Mouse (Mus musculus) embryonic facial prominence, embryonic 13.5 days (tissue): Measurements from ENCODE around the gene Ngp. TPM values are rescaled to one million over a fixed set of nuclear protein-coding genes. Genes with fewer than 3 reads are reported as not detected.

Experiments used
- ATAC-seq: fragments of 200-750 bp; cut with Nextera tagmentation; 2 replicates; pipeline ENCODE4 v1.8.0; 2017; ENCODE audit warnings: low read depth; ENCODE audit not compliant: insufficient number of reproducible peaks, insufficient read depth, low FRiP score, low TSS enrichment
- H3K27ac ChIP-seq: fragments of 300-500 bp; sonication (generic); 2 replicates; pipeline ENCODE4 v1.5.1; 2015; ENCODE audit warnings: moderate library complexity, mild to moderate bottlenecking, inconsistent platforms
- H3K27me3 ChIP-seq: fragments of 300-500 bp; sonication (generic); 2 replicates; pipeline ENCODE4 v1.6.1; 2015; ENCODE audit warnings: mild to moderate bottlenecking, inconsistent platforms
- H3K36me3 ChIP-seq: fragments of 300-500 bp; sonication (generic); 2 replicates; pipeline ENCODE4 v1.6.1; 2015; ENCODE audit warnings: mild to moderate bottlenecking, inconsistent platforms
- H3K4me1 ChIP-seq: fragments of 300-500 bp; sonication (generic); 2 replicates; pipeline ENCODE4 v1.6.1; 2015; ENCODE audit warnings: inconsistent platforms
- H3K4me2 ChIP-seq: fragments of 300-500 bp; sonication (generic); 2 replicates; pipeline ENCODE4 v1.6.1; 2015; ENCODE audit warnings: moderate library complexity, mild to moderate bottlenecking, inconsistent platforms
- H3K4me3 ChIP-seq: fragments of 300-500 bp; sonication (generic); 2 replicates; pipeline ENCODE4 v1.5.1; 2015; ENCODE audit warnings: mild to moderate bottlenecking, inconsistent platforms
- H3K9ac ChIP-seq: fragments of 300-500 bp; sonication (generic); 2 replicates; pipeline ENCODE4 v1.6.1; 2015; ENCODE audit warnings: mild to moderate bottlenecking, inconsistent platforms
- H3K9me3 ChIP-seq: fragments of 300-500 bp; sonication (generic); 2 replicates; pipeline ENCODE4 v1.6.1; 2016; ENCODE audit warnings: inconsistent platforms
- WGBS: fragments of 180-500 bp; shearing (Covaris S2); methylation state at CpG from one replicate; pipeline ENCODE4 v1.1.7; 2015; ENCODE audit warnings: mixed read lengths; 5-methylcytosine and 5-hydroxymethylcytosine counted together
- polyA plus RNA-seq: library from polyadenylated mRNA; unstranded; fragments of >200 nt; fragmentation: Nextera tagmentation; extraction: Ambion mirVana; gene quantifications from 2 replicates; pipeline ENCODE4 v1.2.1, GENCODE M21; 2015

Gene Ngp
- polyA plus RNA-seq, 1 experiment from 2014 or later: 1.1 TPM

DNA sequence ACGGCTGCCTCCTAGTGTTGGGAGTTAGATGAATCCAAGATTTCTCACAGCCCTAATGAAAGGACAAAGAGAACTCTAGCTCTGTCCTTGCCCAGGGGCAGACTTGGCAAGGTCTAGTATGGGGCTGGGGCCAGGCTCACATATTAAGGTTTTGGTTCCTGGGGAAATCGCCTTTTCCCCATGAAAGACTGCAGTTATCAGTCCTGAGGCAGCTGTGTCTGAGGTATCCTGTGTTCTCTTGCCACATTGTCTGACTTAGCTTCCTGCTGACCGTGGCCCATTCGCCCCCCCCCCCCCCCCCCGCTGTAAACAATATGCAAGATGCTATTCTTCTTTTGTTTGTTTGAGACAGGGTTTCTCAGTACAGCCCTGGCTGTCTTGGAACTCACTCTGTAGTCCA, 20.5 kb downstream of the Ngp start:
- Histone ChIP-seq H3K4me2 (no peak overlapping the region), H3K9ac (no peak overlapping the region), H3K27me3 (no peaks in the 10 kb centered on the region), H3K4me1 (no peaks in the 10 kb centered on the region), H3K9me3 (no peaks in the 10 kb centered on the region), H3K27ac (no peak overlapping the region), H3K4me3 (no peak overlapping the region), H3K36me3 (peaks cover 43% of the 10 kb centered on the region)
- ATAC-seq: no peak
- 43% methylated on average over 5 of the region's 5 CpGs for WGBS

DNA sequence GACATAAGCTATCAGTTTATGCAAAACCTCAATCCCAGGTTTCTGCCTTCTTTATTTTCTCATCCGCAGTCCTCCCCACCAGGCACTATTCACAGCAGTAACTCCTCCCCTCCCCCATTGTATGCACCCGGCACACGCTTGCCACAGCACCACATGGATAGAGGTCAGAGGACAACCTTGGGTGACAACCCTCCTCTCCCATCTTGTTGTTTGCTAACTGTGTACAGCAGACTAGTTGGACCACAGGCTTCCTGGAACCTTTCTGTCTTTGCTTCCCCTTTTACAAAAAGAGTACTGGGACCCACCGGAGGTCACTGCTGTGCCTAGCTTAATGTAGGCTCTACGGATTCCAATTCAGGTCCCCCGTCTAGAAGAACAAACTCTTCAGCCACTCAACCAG, 21.0 kb downstream of the Ngp start:
- Histone ChIP-seq H3K4me1 (no peaks in the 10 kb centered on the region), H3K9ac (no peak overlapping the region), H3K4me2 (no peak overlapping the region), H3K4me3 (no peak overlapping the region), H3K27me3 (no peaks in the 10 kb centered on the region), H3K36me3 (peaks cover 38% of the 10 kb centered on the region), H3K9me3 (no peaks in the 10 kb centered on the region), H3K27ac (no peak overlapping the region)
- 91% methylated on average over 6 of the region's 6 CpGs for WGBS
- ATAC-seq: no peak

DNA sequence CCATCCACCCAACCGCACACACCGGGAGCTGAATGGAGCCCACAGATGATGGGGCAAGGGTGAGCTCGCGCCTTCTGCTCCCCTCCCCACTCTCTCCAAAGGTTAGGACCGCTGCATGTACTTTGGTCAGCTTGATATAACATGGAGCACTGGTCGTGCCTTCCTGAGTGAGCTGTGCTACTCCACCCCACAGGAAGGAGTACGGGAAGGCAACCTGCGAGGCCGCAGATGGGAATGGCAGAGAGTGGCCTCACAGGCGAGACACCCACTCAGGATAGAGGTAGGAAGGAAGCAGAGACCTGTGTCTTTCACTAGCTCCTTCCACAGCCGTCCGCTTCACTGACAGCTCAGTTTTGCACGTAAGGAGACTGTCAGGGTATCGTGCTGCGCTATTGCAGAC, 28.8 kb downstream of the Ngp start:
- WGBS: 83% methylated on average over 15 of the region's 15 CpGs
- ATAC-seq: no peak
- Histone ChIP-seq H3K9me3 (no peaks in the 10 kb centered on the region), H3K4me1 (peaks cover 4% of the 10 kb centered on the region; the same call in 1 of the 2 replicates), H3K27me3 (no peaks in the 10 kb centered on the region), H3K36me3 (peaks cover 14% of the 10 kb centered on the region), H3K9ac (peak overlapping the region; percentile 36; the same call in 1 of the 2 replicates), H3K27ac (no peak overlapping the region), H3K4me3 (no peak overlapping the region), H3K4me2 (no peak overlapping the region)

DNA sequence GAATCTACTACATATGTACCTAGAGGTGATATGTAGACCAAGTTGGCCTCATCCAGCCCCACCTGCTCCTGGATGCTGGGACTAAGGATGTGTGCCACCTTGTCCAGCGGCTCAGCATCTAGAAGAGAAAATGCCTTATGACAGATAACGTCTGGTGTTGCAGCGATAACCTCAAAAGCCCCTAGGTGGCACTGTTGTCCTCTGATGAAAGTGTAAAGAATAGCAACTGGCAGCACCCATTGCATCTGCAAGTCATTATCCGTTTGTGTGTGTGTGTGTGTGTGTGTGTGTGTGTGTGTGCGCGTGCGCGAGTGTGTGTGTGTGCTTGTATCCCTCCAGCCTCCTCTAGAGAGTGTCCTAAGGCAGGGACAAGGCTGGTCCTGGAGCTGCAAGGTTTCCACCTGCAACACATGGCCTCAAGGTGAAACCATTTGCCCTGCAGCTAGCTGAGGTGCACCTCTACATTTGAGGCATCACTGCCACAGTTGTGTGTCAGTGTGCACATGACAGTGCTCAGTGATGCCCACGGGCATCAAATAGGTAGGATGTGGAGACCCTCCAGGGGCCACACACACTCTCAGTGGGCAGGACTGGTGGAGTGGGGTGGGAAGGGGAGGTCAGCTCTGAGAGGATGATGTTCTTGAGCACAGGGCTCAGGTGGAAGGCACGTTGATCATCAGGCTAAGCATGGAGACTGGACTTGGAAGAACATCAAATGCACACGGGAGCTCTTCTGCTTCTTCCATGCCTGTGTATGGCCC, 29.5 kb downstream of the Ngp start:
- 25% methylated on average over 11 of the region's 11 CpGs for WGBS
- Histone ChIP-seq H3K4me3 (no peak overlapping the region), H3K27me3 (no peaks in the 10 kb centered on the region), H3K4me1 (peaks cover 4% of the 10 kb centered on the region; the same call in 1 of the 2 replicates), H3K9me3 (no peaks in the 10 kb centered on the region), H3K36me3 (peaks cover 14% of the 10 kb centered on the region), H3K27ac (no peak overlapping the region), H3K9ac (peak overlapping the region; percentile 36; the same call in 1 of the 2 replicates), H3K4me2 (no peak overlapping the region)
- ATAC-seq: peak; percentile 72; the same call in 1 of the 2 replicates

DNA sequence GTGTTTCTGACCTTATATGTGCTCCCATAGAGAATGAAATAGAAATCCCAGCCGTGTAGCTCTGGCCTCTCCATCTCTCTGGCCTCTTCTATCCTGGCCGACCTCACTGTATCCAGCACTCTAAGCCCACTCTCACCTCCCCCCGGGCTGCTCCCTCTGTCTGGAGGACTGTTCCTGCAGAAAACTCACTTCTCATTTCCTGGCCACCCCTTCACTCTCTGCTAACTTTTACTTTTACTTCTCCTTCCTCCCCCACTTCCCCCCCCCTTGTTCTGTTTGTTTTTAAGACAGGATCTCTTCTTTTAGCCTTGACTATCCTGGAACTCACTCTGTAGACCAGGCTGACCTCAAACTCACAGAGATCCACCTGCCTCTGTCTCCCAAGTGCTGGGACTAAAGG, 33.0 kb downstream of the Ngp start:
- peaks cover 17% of the 10 kb centered on the region for H3K36me3 ChIP-seq
- no peak overlapping the region for H3K4me2 ChIP-seq
- no peak overlapping the region for H3K4me3 ChIP-seq
- ATAC-seq: no peak
- H3K27me3 ChIP-seq: no peaks in the 10 kb centered on the region
- no peak overlapping the region for H3K9ac ChIP-seq
- H3K4me1 ChIP-seq: peaks cover 4% of the 10 kb centered on the region; the same call in 1 of the 2 replicates
- 75% methylated on average over 3 of the region's 3 CpGs for WGBS
- no peaks in the 10 kb centered on the region for H3K9me3 ChIP-seq
- H3K27ac ChIP-seq: no peak overlapping the region

DNA sequence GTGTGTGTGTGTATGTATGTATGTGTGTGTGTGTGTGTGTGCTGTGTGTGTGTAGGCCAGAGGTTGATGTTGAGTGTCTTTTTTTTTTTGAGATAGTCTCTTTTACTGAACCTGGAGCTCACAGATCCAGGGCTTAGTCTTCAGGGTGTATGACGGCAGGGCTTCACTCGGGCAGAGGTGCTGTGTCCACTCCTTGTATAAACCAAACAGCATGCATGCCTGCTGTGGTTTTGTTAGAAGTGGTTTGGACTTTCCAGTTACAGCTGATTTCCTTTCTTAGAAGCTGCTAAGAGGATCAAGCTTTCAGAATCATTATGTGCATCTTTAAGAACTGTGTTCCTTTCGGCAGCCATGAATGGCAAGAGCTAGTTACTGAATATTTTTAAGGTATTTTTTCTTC, 38.4 kb downstream of the Ngp start:
- WGBS: 82% methylated on average over 3 of the region's 3 CpGs
- no peak overlapping the region for H3K27ac ChIP-seq
- ATAC-seq: no peak

DNA sequence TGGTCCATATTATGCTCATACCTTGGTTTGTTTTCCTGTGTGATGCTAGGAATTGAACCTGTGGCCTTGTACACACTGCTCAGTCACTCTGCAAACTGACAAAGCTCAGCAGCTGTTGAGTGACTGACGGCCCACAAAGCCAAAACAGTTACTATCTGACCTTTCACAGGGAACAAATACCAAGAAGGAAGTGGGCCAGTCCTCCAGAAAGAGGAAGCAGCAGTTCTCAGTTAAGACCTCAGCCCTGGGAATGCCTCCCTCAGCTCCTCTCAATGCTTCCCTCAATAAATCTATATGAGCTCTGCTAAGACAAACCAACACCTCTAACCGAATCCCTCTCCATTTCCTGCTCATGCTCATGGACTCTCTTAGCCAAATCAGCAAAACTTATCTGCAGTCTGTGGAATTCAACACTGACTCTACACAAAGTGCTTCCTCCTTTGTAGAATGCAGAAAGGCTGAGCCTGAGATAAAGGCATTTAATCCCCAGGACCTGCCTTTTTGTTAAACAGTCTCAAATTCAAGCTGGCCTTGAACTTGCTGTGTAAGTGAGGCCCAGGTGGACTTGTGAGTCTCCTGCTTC, 39.7 kb downstream of the Ngp start:
- ATAC-seq: no peak
- H3K27ac ChIP-seq: no peak overlapping the region
- no peak overlapping the region for H3K4me2 ChIP-seq
- no peak overlapping the region for H3K9ac ChIP-seq
- no peaks in the 10 kb centered on the region for H3K9me3 ChIP-seq
- no peaks in the 10 kb centered on the region for H3K4me1 ChIP-seq
- WGBS: 76% methylated on average over 2 of the region's 2 CpGs
- H3K4me3 ChIP-seq: no peak overlapping the region
- peaks cover 6% of the 10 kb centered on the region; the same call in 1 of the 2 replicates for H3K36me3 ChIP-seq
- H3K27me3 ChIP-seq: no peaks in the 10 kb centered on the region

More for the DNA sequence above, 38.4 kb downstream of the Ngp start:
- Histone ChIP-seq H3K9ac (no peak overlapping the region), H3K4me2 (no peak overlapping the region), H3K27me3 (no peaks in the 10 kb centered on the region), H3K4me1 (no peaks in the 10 kb centered on the region), H3K9me3 (no peaks in the 10 kb centered on the region), H3K4me3 (no peak overlapping the region), H3K36me3 (peaks cover 6% of the 10 kb centered on the region; the same call in 1 of the 2 replicates)

DNA sequence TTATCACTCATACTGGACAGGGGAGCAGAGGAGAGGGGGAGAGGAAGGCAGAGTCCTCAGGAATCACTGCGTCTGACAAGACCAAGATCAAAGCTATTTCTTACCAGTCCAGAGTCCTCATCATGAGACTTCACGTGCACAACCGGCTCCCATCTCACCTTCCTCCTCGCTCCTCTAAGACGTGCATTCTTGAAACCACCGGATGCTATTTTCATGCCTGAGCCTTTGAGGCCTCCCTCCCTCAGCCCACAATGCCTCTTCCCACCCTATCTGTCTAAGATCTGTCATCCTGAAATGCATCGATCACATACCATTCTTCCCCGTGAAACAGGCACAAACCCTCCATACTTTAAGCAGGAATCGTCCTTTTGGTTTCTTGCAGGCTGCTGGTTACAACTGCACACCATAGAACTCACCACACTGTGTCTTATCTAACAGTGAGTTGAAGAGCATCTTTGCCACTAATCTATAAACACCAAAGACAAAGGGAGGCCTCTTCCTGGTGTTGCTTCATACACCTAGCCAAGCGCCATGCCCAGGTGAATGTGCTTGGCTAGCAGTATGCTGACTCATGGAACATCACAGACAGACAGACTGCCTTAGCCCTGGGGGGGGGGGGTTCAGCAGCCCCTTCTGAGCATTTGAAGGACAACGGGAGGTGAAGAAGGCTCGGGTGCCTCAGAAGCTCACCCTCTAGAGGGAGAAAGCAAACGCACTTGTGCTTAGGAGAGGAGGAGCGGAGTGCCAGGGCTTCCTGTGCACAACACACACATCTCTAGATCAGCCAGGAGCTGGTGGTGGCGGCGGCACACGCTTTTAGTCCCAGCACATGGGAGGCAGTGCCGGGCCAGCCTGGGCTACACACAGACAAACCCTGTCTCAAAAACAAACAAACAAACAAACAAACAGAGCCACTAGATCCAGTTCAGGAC, 41.6 kb downstream of the Ngp start:
- Histone ChIP-seq H3K27ac (no peak overlapping the region), H3K27me3 (no peaks in the 10 kb centered on the region), H3K9me3 (no peaks in the 10 kb centered on the region), H3K4me1 (no peaks in the 10 kb centered on the region), H3K4me2 (no peak overlapping the region), H3K4me3 (no peak overlapping the region), H3K36me3 (no peaks in the 10 kb centered on the region; the same call in 1 of the 2 replicates), H3K9ac (no peak overlapping the region)
- 84% methylated on average over 18 of the region's 18 CpGs for WGBS
- no peak for ATAC-seq

DNA sequence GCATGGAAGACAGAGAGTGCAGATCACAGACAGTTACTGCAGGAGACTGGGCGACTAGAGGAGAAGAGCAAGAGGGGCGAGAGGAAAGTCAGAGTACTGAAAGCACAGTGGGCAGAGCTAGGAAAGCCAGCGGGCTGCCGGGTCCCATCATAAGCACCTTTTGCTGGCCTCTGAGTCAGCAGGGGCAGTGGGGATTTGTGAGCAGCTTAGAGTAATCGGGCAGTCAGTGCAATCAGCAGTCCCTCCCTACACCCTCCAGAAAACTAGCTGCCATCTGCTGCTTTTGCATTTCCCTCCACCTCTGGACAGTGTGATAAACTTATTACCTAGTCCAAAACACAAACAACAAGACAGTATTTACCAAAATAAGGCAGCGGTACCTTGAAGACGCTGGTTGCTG, 42.8 kb downstream of the Ngp start:
- 86% methylated on average over 7 of the region's 7 CpGs for WGBS
- ATAC-seq: no peak
- H3K4me1 ChIP-seq: no peaks in the 10 kb centered on the region
- no peak overlapping the region for H3K27ac ChIP-seq
- no peaks in the 10 kb centered on the region; the same call in none of the 2 replicates for H3K36me3 ChIP-seq
- H3K9ac ChIP-seq: no peak overlapping the region
- H3K4me3 ChIP-seq: no peak overlapping the region
- H3K9me3 ChIP-seq: no peaks in the 10 kb centered on the region
- H3K27me3 ChIP-seq: no peaks in the 10 kb centered on the region
- no peak overlapping the region for H3K4me2 ChIP-seq

DNA sequence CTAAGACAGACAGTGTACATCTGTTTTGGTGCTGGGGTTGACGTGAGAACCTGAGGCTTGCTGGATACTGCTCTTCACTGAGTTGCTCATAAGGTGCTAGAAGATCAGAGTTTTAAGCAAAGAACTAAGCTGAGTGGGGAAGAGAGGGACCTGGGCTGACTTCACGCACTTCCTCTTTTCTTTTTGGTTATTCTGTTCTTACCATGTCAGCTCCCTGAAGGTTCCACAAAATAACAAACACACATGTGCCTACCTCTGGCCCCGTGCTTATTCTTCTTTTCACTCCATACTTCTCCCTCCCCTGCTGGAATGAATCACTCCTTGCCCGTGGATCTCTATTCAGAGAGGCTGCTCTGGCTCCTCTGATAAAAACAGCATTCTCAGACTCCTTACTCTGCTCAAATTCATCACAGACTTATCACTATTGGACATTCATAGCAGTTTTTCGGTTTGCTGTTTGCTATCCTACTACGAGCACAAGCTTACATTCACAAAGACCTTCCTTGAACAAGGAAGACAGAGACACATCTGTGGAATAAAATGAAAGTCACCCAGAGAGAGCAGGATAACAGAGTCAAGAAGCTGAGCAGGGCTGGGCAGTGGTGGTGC, 44.5 kb downstream of the Ngp start:
- no peak for ATAC-seq
- Histone ChIP-seq H3K27ac (no peak overlapping the region), H3K9me3 (no peaks in the 10 kb centered on the region), H3K9ac (no peak overlapping the region), H3K27me3 (no peaks in the 10 kb centered on the region), H3K4me3 (no peak overlapping the region), H3K36me3 (no peaks in the 10 kb centered on the region; the same call in none of the 2 replicates), H3K4me1 (no peaks in the 10 kb centered on the region), H3K4me2 (no peak overlapping the region)
- WGBS: 94% methylated on average over 6 of the region's 6 CpGs

DNA sequence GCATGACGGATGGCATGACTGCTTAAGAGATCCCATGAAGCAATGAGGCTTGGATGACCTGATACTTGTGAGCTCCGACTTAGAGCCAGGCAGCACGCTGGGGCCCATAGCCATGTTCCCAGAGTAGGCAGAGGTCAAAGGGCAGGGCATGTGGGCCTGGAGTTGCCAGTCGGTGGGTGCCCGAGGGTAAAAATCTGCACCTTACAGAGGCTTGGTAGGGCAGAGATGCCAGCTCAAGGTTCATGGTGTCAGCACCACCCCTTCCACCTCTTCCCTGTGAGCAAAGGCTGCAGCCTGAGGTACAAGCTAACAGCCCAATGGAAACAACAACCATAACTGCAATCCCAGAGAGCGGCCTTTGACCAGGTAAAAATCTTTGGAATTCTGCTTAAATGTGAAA, 45.8 kb downstream of the Ngp start:
- peaks cover 2% of the 10 kb centered on the region; the same call in 1 of the 2 replicates for H3K4me1 ChIP-seq
- H3K4me2 ChIP-seq: no peak overlapping the region
- no peaks in the 10 kb centered on the region for H3K27me3 ChIP-seq
- WGBS: 88% methylated on average over 6 of the region's 6 CpGs
- no peaks in the 10 kb centered on the region for H3K9me3 ChIP-seq
- no peak overlapping the region for H3K4me3 ChIP-seq
- H3K27ac ChIP-seq: no peak overlapping the region
- ATAC-seq: no peak
- no peaks in the 10 kb centered on the region; the same call in none of the 2 replicates for H3K36me3 ChIP-seq
- H3K9ac ChIP-seq: no peak overlapping the region
